Mouse (Mus musculus) stomach, postnatal 0 days (tissue): ENCODE data around the gene Cacnb4.

Source experiments
- CTCF ChIP-seq: IDR thresholded peaks from 2 replicates; pipeline ENCODE4 v1.5.1; 2016; ENCODE audit warnings: antibody characterized with exemption, low read depth, mild to moderate bottlenecking, moderate library complexity
- EP300 ChIP-seq: optimal IDR thresholded peaks from 2 replicates; pipeline ENCODE3; 2016; ENCODE audit warnings: antibody characterized with exemption

GRCm38 (mm10) chr2:52585384-52585783 is 91.2 kb downstream of the Cacnb4 start:
- no peak for TF ChIP-seq CTCF
- no peak for TF ChIP-seq EP300
